Mouse (Mus musculus) myocyte (in vitro differentiated cells): ENCODE measurements around the gene Sh3glb1. TPM values are rescaled to one million over a fixed set of nuclear protein-coding genes. Genes with fewer than 3 reads are reported as not detected.

Experiments used
- H3K27me3 ChIP-seq: one replicate; pipeline ENCODE4 v1.6.1; 2011; ENCODE audit not compliant: control insufficient read depth, insufficient read depth, insufficient read length
- H3K36me3 ChIP-seq: one replicate; pipeline ENCODE4 v1.6.1; 2011; ENCODE audit not compliant: control insufficient read depth, insufficient read depth
- H3K4me2 ChIP-seq: one replicate; pipeline ENCODE4 v1.6.1; 2011; ENCODE audit warnings: low read depth, control low read depth
- H3K4me3 ChIP-seq: one replicate; pipeline ENCODE4 v1.5.1; 2011; ENCODE audit warnings: mild to moderate bottlenecking, control low read depth, moderate library complexity
- H3K79me2 ChIP-seq: one replicate; pipeline ENCODE4 v1.6.1; 2011; ENCODE audit not compliant: control insufficient read depth, insufficient read depth
- H3ac ChIP-seq: one replicate; pipeline ENCODE4 v1.6.1; 2011; ENCODE audit not compliant: control insufficient read depth, insufficient read length
- CEBPB ChIP-seq: IDR thresholded peaks from 2 replicates; pipeline ENCODE4 v1.6.1; 2011; ENCODE audit warnings: mild to moderate bottlenecking, moderate library complexity; ENCODE audit not compliant: poor library complexity, insufficient read depth, severe bottlenecking
- E2F4 ChIP-seq: IDR thresholded peaks from one replicate; pipeline ENCODE4 v1.6.1; 2011; ENCODE audit warnings: mild to moderate bottlenecking, control low read depth, moderate library complexity; ENCODE audit not compliant: insufficient read depth
- MAX ChIP-seq: IDR thresholded peaks from one replicate; pipeline ENCODE4 v1.6.1; 2011; ENCODE audit warnings: low read depth, mild to moderate bottlenecking, control low read depth
- MYOD1 ChIP-seq, 3 experiments: IDR thresholded peaks; one replicate each; pipeline ENCODE4 v1.6.1; 2011; ENCODE audit warnings: control low read depth in 2 of 3, low read depth in 2 of 3, mild to moderate bottlenecking in 2 of 3, moderate library complexity in 1 of 3; ENCODE audit not compliant: insufficient read length in 2 of 3, control insufficient read depth in 1 of 3
- MYOG ChIP-seq, 3 experiments: IDR thresholded peaks; one replicate each; pipeline ENCODE4 v1.6.1; 2011; ENCODE audit warnings: control low read depth in 2 of 3, low read depth in 2 of 3, mild to moderate bottlenecking in 2 of 3; ENCODE audit not compliant: insufficient read length in 2 of 3, control insufficient read depth in 1 of 3, insufficient read depth in 1 of 3
- POLR2A ChIP-seq: IDR thresholded peaks from one replicate; pipeline ENCODE4 v1.6.1; 2011; ENCODE audit warnings: low read depth, mild to moderate bottlenecking, control low read depth, moderate library complexity; ENCODE audit not compliant: insufficient read length
- POLR2AphosphoS2 ChIP-seq: IDR thresholded peaks from one replicate; pipeline ENCODE4 v1.6.1; 2011; ENCODE audit warnings: low read depth, control low read depth; ENCODE audit not compliant: insufficient read length
- REST ChIP-seq: IDR thresholded peaks from one replicate; pipeline ENCODE4 v1.6.1; 2011; ENCODE audit warnings: mild to moderate bottlenecking, control low read depth, moderate library complexity; ENCODE audit not compliant: insufficient read depth, insufficient read length
- SRF ChIP-seq: IDR thresholded peaks from one replicate; pipeline ENCODE4 v1.6.1; 2011; ENCODE audit warnings: low read depth; ENCODE audit not compliant: control insufficient read depth, insufficient read length
- TCF12 ChIP-seq: IDR thresholded peaks from one replicate; pipeline ENCODE4 v1.6.1; 2011; ENCODE audit warnings: mild to moderate bottlenecking, control low read depth; ENCODE audit not compliant: poor library complexity, insufficient read depth, severe bottlenecking
- TCF3 ChIP-seq: IDR thresholded peaks from one replicate; pipeline ENCODE4 v1.6.1; 2011; ENCODE audit warnings: low read depth, control low read depth; ENCODE audit not compliant: insufficient read length
- USF1 ChIP-seq: IDR thresholded peaks from one replicate; pipeline ENCODE4 v1.6.1; 2011; ENCODE audit warnings: low read depth, mild to moderate bottlenecking, control low read depth, moderate library complexity
- polyA plus RNA-seq: library from polyadenylated mRNA; unstranded; fragments of >200 nt; fragmentation: generic; extraction: Trizol; gene quantifications from one replicate; pipeline ENCODE4 v1.2.1, GENCODE M21; 2012; ENCODE audit warnings: missing spikeins

Gene Sh3glb1
- polyA plus RNA-seq, 1 experiment: 288 TPM

DNA sequence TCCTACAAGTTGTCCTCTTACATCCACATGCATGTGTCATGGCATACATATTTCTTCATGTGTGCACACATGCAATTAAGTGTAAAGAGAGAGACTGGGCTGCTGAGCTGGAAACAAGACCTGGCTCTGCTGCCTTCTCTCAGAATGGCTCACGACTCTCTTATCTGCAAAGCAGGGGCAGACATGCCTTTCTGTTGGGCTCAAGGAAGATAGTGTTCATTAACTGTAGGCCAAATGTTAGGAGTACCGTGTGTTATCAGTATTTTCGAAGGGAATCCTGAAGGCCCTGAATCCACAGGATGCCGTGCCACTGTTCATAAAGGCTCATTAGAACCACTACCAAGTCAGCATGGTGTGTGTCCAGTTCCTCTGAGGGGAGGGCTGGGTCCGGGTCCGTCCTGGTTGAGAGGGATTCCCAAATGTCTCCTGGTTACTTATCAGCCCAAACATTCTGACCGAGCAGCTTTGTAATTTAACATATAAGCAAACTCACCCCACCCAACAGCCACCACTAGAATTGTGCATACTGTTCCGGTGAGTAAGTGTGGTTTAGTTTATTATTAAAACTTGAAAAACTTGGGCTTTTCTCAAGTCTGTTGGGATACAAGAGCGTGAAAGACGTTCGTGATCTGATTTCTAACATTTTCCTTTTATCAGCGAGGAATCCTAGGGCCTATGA is 36.9 kb downstream of the Sh3glb1 start:
- H3K36me3 ChIP-seq: peaks cover 37% of the 10 kb centered on the region
- peak; percentile 38 for TF ChIP-seq POLR2AphosphoS2
- TF ChIP-seq MAX: no peak
- no peak overlapping the region for H3ac ChIP-seq
- H3K79me2 ChIP-seq: no peaks in the 10 kb centered on the region
- H3K4me2 ChIP-seq: no peak overlapping the region
- H3K4me3 ChIP-seq: no peak overlapping the region
- H3K27me3 ChIP-seq: no peaks in the 10 kb centered on the region

- Histone ChIP-seq H3K36me3 (peaks cover 20% of the 10 kb centered on the region), H3K4me2 (no peak overlapping the region), H3K79me2 (no peaks in the 10 kb centered on the region), H3ac (no peak overlapping the region), H3K4me3 (no peak overlapping the region), H3K27me3 (no peaks in the 10 kb centered on the region)
- no peak for TF ChIP-seq TCF12
- TF ChIP-seq MYOG (IDR thresholded peaks at IDR 0.05; ENCODE audit: control insufficient read depth in 1 of 3, insufficient read depth in 1 of 3, insufficient read length in 2 of 3, low read depth in 2 of 3): no peak
- TF ChIP-seq MYOD1 (IDR thresholded peaks at IDR 0.05; ENCODE audit: control insufficient read depth in 1 of 3, insufficient read length in 2 of 3, low read depth in 2 of 3): no peak
- TF ChIP-seq USF1: no peak
- TF ChIP-seq POLR2AphosphoS2: no peak
- no peak for TF ChIP-seq POLR2A
- no peak for TF ChIP-seq CEBPB
- TF ChIP-seq REST: no peak
- TF ChIP-seq E2F4: no peak
- TF ChIP-seq TCF3: no peak
- TF ChIP-seq SRF: no peak
- TF ChIP-seq MAX: no peak
Observed at GRCm38 (mm10) chr3:144681542-144681941, 38.6 kb downstream of the Sh3glb1 start.

GRCm38 (mm10) chr3:144679701-144680159 is 40.4 kb downstream of the Sh3glb1 start:
- Histone ChIP-seq H3K4me2 (peak overlapping the region; percentile 95), H3K79me2 (no peaks in the 10 kb centered on the region), H3ac (peak overlapping the region; percentile 17), H3K4me3 (peak overlapping the region; percentile 3), H3K36me3 (peaks cover 4% of the 10 kb centered on the region), H3K27me3 (no peaks in the 10 kb centered on the region)
- TF ChIP-seq POLR2A (peak; percentile 47), TCF3 (no peak), TCF12 (no peak), REST (no peak), USF1 (no peak), E2F4 (no peak), MAX (no peak), MYOG (IDR thresholded peaks at IDR 0.05; ENCODE audit: control insufficient read depth in 1 of 3, insufficient read depth in 1 of 3, insufficient read length in 2 of 3, low read depth in 2 of 3) (peak in 1 of 3 experiments; percentile 71), MYOD1 (IDR thresholded peaks at IDR 0.05; ENCODE audit: control insufficient read depth in 1 of 3, insufficient read length in 2 of 3, low read depth in 2 of 3) (peak in 2 of 3 experiments; percentile 20 to 63), CEBPB (no peak), POLR2AphosphoS2 (peak; percentile 56), SRF (no peak)

DNA sequence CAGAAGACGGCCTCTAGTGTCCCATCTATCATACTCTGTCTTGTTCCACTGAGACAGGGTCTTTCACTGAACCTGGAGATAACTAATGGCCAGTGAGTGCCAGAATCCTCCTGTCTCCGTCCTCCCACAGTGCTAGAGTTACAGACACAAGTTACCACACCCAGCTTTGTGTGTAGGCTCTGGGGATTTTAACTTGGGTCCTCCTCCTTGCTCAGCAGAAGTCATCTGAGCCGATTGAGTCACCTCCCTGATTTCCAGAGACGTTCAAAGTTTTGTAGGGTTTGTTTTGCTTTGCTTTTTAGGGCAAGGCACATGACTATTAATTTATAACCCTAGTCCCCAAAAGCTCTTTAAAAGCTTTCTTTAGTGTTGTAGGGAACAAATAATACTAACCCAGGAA is 41.0 kb downstream of the Sh3glb1 start:
- peak overlapping the region; percentile 3 for H3K4me3 ChIP-seq
- H3K79me2 ChIP-seq: no peaks in the 10 kb centered on the region
- H3K36me3 ChIP-seq: no peaks in the 10 kb centered on the region
- H3K4me2 ChIP-seq: peak overlapping the region; percentile 95
- peak overlapping the region; percentile 17 for H3ac ChIP-seq
- H3K27me3 ChIP-seq: no peaks in the 10 kb centered on the region
- TF ChIP-seq REST: no peak
- TF ChIP-seq E2F4: no peak
- no peak for TF ChIP-seq SRF
- no peak for TF ChIP-seq POLR2AphosphoS2
- no peak for TF ChIP-seq MAX
- TF ChIP-seq POLR2A: no peak
- TF ChIP-seq USF1: peak; percentile 47
- TF ChIP-seq MYOG (IDR thresholded peaks at IDR 0.05; ENCODE audit: control insufficient read depth in 1 of 3, insufficient read depth in 1 of 3, insufficient read length in 2 of 3, low read depth in 2 of 3): no peak
- peak; percentile 50; the same call in 1 of the 2 replicates for TF ChIP-seq CEBPB
- no peak for TF ChIP-seq TCF12
- no peak for TF ChIP-seq TCF3
- no peak for TF ChIP-seq MYOD1 (IDR thresholded peaks at IDR 0.05; ENCODE audit: control insufficient read depth in 1 of 3, insufficient read length in 2 of 3, low read depth in 2 of 3)

- H3K79me2 ChIP-seq: no peaks in the 10 kb centered on the region
- H3K36me3 ChIP-seq: no peaks in the 10 kb centered on the region
- H3ac ChIP-seq: no peak overlapping the region
- no peak overlapping the region for H3K4me3 ChIP-seq
- H3K4me2 ChIP-seq: no peak overlapping the region
- TF ChIP-seq MYOD1 (IDR thresholded peaks at IDR 0.05; ENCODE audit: control insufficient read depth in 1 of 3, insufficient read length in 2 of 3, low read depth in 2 of 3): no peak
- no peak for TF ChIP-seq TCF12
- no peak for TF ChIP-seq E2F4
- no peak for TF ChIP-seq POLR2AphosphoS2
- TF ChIP-seq POLR2A: no peak
- TF ChIP-seq TCF3: no peak
- no peak for TF ChIP-seq MAX
- no peak for TF ChIP-seq CEBPB
- no peak for TF ChIP-seq MYOG (IDR thresholded peaks at IDR 0.05; ENCODE audit: control insufficient read depth in 1 of 3, insufficient read depth in 1 of 3, insufficient read length in 2 of 3, low read depth in 2 of 3)
- no peak for TF ChIP-seq SRF
- TF ChIP-seq REST: no peak
- TF ChIP-seq USF1: no peak
- H3K27me3 ChIP-seq: no peaks in the 10 kb centered on the region
Observed at GRCm38 (mm10) chr3:144677751-144678150, 42.4 kb downstream of the Sh3glb1 start.
